Mouse (Mus musculus): ENCODE data around the gene Rwdd2b. TPM values are rescaled to one million over a fixed set of nuclear protein-coding genes. Genes with fewer than 3 reads are reported as not detected.

Rwdd2b gene
- polyA plus RNA-seq, 1 experiment: 13.1 TPM

- 77% methylated on average over 8 of the region's 8 CpGs for WGBS
- no peaks in the 10 kb centered on the region; the same call in 1 of the 2 replicates for H3K4me1 ChIP-seq (ENCODE audit: control insufficient read depth, insufficient read depth, low read length)
- H3K4me3 ChIP-seq (ENCODE audit: insufficient read depth, low read depth, low read length): no peak overlapping the region
- H3K27me3 ChIP-seq (replicated peaks; ENCODE audit: control insufficient read depth, insufficient read depth, low read length): no peaks in the 10 kb centered on the region
- no peak for TF ChIP-seq POLR2A (IDR thresholded peaks at IDR 0.05; ENCODE audit: low read depth, low read length)
- no peak for TF ChIP-seq CTCF (conservative IDR thresholded peaks at IDR 0.05; ENCODE audit: insufficient read depth, insufficient read length, low read depth, low read length)
- peak; percentile 19 for DNase-seq
- H3K27ac ChIP-seq (ENCODE audit: insufficient read depth, low read depth, low read length): no peak overlapping the region
- H3K36me3 ChIP-seq (ENCODE audit: control insufficient read depth, insufficient read depth, low read length): peaks cover 6% of the 10 kb centered on the region; the same call in 1 of the 2 replicates
These were observed 12.9 kb downstream of the Rwdd2b start for GRCm38 (mm10) chr16:87427516-87427915.

GRCm38 (mm10) chr16:87420662-87421061 lies 19.7 kb downstream of the Rwdd2b start:
- peaks cover 14% of the 10 kb centered on the region for H3K36me3 ChIP-seq (ENCODE audit: control insufficient read depth, insufficient read depth, low read length)
- TF ChIP-seq POLR2A (IDR thresholded peaks at IDR 0.05; ENCODE audit: low read depth, low read length) (no peak), CTCF (conservative IDR thresholded peaks at IDR 0.05; ENCODE audit: insufficient read depth, insufficient read length, low read depth, low read length) (no peak)
- no peaks in the 10 kb centered on the region for H3K27me3 ChIP-seq (replicated peaks; ENCODE audit: control insufficient read depth, insufficient read depth, low read length)
- no peaks in the 10 kb centered on the region for H3K4me1 ChIP-seq (ENCODE audit: control insufficient read depth, insufficient read depth, low read length)
- no peak overlapping the region for H3K4me3 ChIP-seq (ENCODE audit: insufficient read depth, low read depth, low read length)
- WGBS: 95% methylated on average over 8 of the region's 8 CpGs
- DNase-seq: no peak
- no peak overlapping the region for H3K27ac ChIP-seq (ENCODE audit: insufficient read depth, low read depth, low read length)

GRCm38 (mm10) chr16:87405001-87405400 lies 35.4 kb downstream of the Rwdd2b start:
- peak; percentile 35 for DNase-seq
- no peak for TF ChIP-seq CTCF (conservative IDR thresholded peaks at IDR 0.05; ENCODE audit: insufficient read depth, insufficient read length, low read depth, low read length)
- no peak for TF ChIP-seq POLR2A (IDR thresholded peaks at IDR 0.05; ENCODE audit: low read depth, low read length)
- no peaks in the 10 kb centered on the region for H3K27me3 ChIP-seq (replicated peaks; ENCODE audit: control insufficient read depth, insufficient read depth, low read length)
- peaks cover 15% of the 10 kb centered on the region for H3K36me3 ChIP-seq (ENCODE audit: control insufficient read depth, insufficient read depth, low read length)
- WGBS: 85% methylated on average over 3 of the region's 3 CpGs
- H3K27ac ChIP-seq (ENCODE audit: insufficient read depth, low read depth, low read length): no peak overlapping the region
- no peak overlapping the region for H3K4me3 ChIP-seq (ENCODE audit: insufficient read depth, low read depth, low read length)
- no peaks in the 10 kb centered on the region for H3K4me1 ChIP-seq (ENCODE audit: control insufficient read depth, insufficient read depth, low read length)

GRCm38 (mm10) chr16:87393813-87394548 lies 46.4 kb downstream of the Rwdd2b start:
- no peaks in the 10 kb centered on the region for H3K27me3 ChIP-seq (replicated peaks; ENCODE audit: control insufficient read depth, insufficient read depth, low read length)
- H3K27ac ChIP-seq (ENCODE audit: insufficient read depth, low read depth, low read length): no peak overlapping the region

GRCm38 (mm10) chr16:87387444-87387977 lies 52.9 kb downstream of the Rwdd2b start:
- Histone ChIP-seq H3K36me3 (ENCODE audit: control insufficient read depth, insufficient read depth, low read length) (no peaks in the 10 kb centered on the region; the same call in none of the 2 replicates), H3K4me1 (ENCODE audit: control insufficient read depth, insufficient read depth, low read length) (no peaks in the 10 kb centered on the region), H3K4me3 (ENCODE audit: insufficient read depth, low read depth, low read length) (no peak overlapping the region), H3K27ac (ENCODE audit: insufficient read depth, low read depth, low read length) (no peak overlapping the region), H3K27me3 (replicated peaks; ENCODE audit: control insufficient read depth, insufficient read depth, low read length) (no peaks in the 10 kb centered on the region)
- DNase-seq: no peak
- WGBS: 98% methylated on average over 3 of the region's 3 CpGs
- TF ChIP-seq CTCF (conservative IDR thresholded peaks at IDR 0.05; ENCODE audit: insufficient read depth, insufficient read length, low read depth, low read length) (no peak), POLR2A (IDR thresholded peaks at IDR 0.05; ENCODE audit: low read depth, low read length) (no peak)

More at GRCm38 (mm10) chr16:87393813-87394548, 46.4 kb downstream of the Rwdd2b start:
- Histone ChIP-seq H3K4me1 (ENCODE audit: control insufficient read depth, insufficient read depth, low read length) (no peaks in the 10 kb centered on the region), H3K4me3 (ENCODE audit: insufficient read depth, low read depth, low read length) (no peak overlapping the region), H3K36me3 (ENCODE audit: control insufficient read depth, insufficient read depth, low read length) (no peaks in the 10 kb centered on the region; the same call in 1 of the 2 replicates)
- TF ChIP-seq CTCF (conservative IDR thresholded peaks at IDR 0.05; ENCODE audit: insufficient read depth, insufficient read length, low read depth, low read length) (peak; percentile 74), POLR2A (IDR thresholded peaks at IDR 0.05; ENCODE audit: low read depth, low read length) (no peak)
- WGBS: 43% methylated on average over 16 of the region's 16 CpGs
- peak; percentile 79 for DNase-seq

- DNase-seq: no peak
- TF ChIP-seq POLR2A (IDR thresholded peaks at IDR 0.05; ENCODE audit: low read depth, low read length) (no peak), CTCF (conservative IDR thresholded peaks at IDR 0.05; ENCODE audit: insufficient read depth, insufficient read length, low read depth, low read length) (no peak)
- H3K4me1 ChIP-seq (ENCODE audit: control insufficient read depth, insufficient read depth, low read length): no peaks in the 10 kb centered on the region
- H3K4me3 ChIP-seq (ENCODE audit: insufficient read depth, low read depth, low read length): no peak overlapping the region
- peaks cover 9% of the 10 kb centered on the region for H3K36me3 ChIP-seq (ENCODE audit: control insufficient read depth, insufficient read depth, low read length)
- H3K27me3 ChIP-seq (replicated peaks; ENCODE audit: control insufficient read depth, insufficient read depth, low read length): no peaks in the 10 kb centered on the region
- no peak overlapping the region for H3K27ac ChIP-seq (ENCODE audit: insufficient read depth, low read depth, low read length)
- 76% methylated on average over 2 of the region's 2 CpGs for WGBS
These were observed 56.0 kb downstream of the Rwdd2b start for GRCm38 (mm10) chr16:87384366-87384765.

Other genes with a start within 250 kb of the Rwdd2b start
- gene N6amt1, start 86.4 kb downstream of the Rwdd2b start, polyA plus RNA-seq (2012; rRNA removed): 13.5 and 16.4 TPM in 2 replicates
- 5.5 and 5.7 TPM in 2 replicates for gene Ltn1, start 8.0 kb downstream of the Rwdd2b start, polyA plus RNA-seq (2012; rRNA removed)
- 19.5 and 20.6 TPM in 2 replicates for gene Usp16, start 14.1 kb upstream of the Rwdd2b start, polyA plus RNA-seq (2012; rRNA removed)
- 24.4 and 40.3 TPM in 2 replicates for gene Cct8, start 55.3 kb upstream of the Rwdd2b start, polyA plus RNA-seq (2012; rRNA removed)
- 33.0 and 37.0 TPM in 2 replicates for gene Map3k7cl, start 112.8 kb upstream of the Rwdd2b start, polyA plus RNA-seq (2012; rRNA removed)

Measured in kidney, adult 2 months (tissue).